Mouse (Mus musculus) heart, adult 2 months (tissue): ENCODE results near the gene Hsdl1.

Source experiments
- CTCF ChIP-seq: fragments of 200-600 bp; IDR thresholded peaks from 2 replicates; pipeline ENCODE4 v1.8.1; 2022; ENCODE audit warnings: antibody characterized with exemption, mild to moderate bottlenecking, moderate library complexity
- EP300 ChIP-seq: fragments of 200-500 bp; IDR thresholded peaks from 2 replicates; pipeline ENCODE4 v1.6.1; 2011; ENCODE audit warnings: low read depth, low read length, control low read depth; ENCODE audit not compliant: insufficient read depth
- POLR2A ChIP-seq: fragments of 200-500 bp; IDR thresholded peaks from 2 replicates; pipeline ENCODE4 v1.6.1; 2011; ENCODE audit warnings: mild to moderate bottlenecking, low read depth, low read length, control low read depth; ENCODE audit not compliant: insufficient read depth

DNA sequence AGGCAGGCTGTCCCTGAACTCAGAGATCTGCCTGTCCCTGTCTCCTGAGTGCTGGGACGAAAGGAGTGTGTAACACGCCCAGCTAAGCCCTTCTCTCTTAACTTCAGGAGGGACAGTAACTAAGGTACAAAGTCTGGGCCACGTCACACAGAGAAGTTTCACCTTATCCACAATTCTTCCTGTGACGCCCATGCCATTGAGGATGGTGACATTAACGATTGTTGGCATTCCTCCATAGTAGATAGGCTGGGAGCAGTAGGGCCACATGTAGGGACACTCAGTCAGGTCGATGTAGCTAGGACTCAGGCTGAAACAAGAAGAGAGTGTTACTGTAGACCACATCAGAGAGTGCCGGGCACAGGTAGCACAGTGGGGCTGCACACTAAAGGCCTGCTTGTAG lies 46.2 kb downstream of the Hsdl1 start:
- TF ChIP-seq POLR2A (no peak), CTCF (no peak), EP300 (no peak)
